Mouse (Mus musculus) liver, embryonic 14.5 days (tissue): ENCODE results near the gene Plekha1. TPM values are rescaled to one million over a fixed set of nuclear protein-coding genes. Genes with fewer than 3 reads are reported as not detected.

Source experiments
- ATAC-seq: fragments of 200-750 bp; cut with Nextera tagmentation; 2 replicates; pipeline ENCODE4 v1.8.0; 2017; ENCODE audit warnings: moderate number of reproducible peaks, mild to moderate bottlenecking, moderate library complexity; ENCODE audit not compliant: insufficient read depth
- DNase-seq, 3 experiments: peaks; one replicate each; pipeline ENCODE4 v3.0.0-alpha.2; 2012 to 2013; ENCODE audit warnings: low read depth in 3 of 3, low spot score in 3 of 3
- H3K27ac ChIP-seq: fragments of 300-500 bp; sonication (generic); 2 replicates; pipeline ENCODE4 v1.5.1; 2014; ENCODE audit warnings: moderate library complexity, mild to moderate bottlenecking, control low read depth, inconsistent platforms
- H3K27me3 ChIP-seq: fragments of 300-500 bp; sonication (generic); 2 replicates; pipeline ENCODE4 v1.6.1; 2014; ENCODE audit warnings: mild to moderate bottlenecking, low read length, moderate library complexity; ENCODE audit not compliant: control insufficient read depth, insufficient read depth
- H3K36me3 ChIP-seq: fragments of 300-500 bp; sonication (generic); replicated peaks from 2 replicates; pipeline ENCODE4 v1.6.1; 2014; ENCODE audit warnings: low read depth; ENCODE audit not compliant: control insufficient read depth, insufficient read depth
- H3K4me1 ChIP-seq, 2 experiments: fragments of 200-500 bp in 1 of 2; fragments of 300-500 bp in 1 of 2; sonication (generic) in 1 of 2; replicated peaks; 2 replicates each; pipeline ENCODE4 v1.6.1; 2012 to 2014; ENCODE audit warnings: antibody characterized with exemption in 1 of 2, inconsistent platforms in 1 of 2, low read length in 1 of 2; ENCODE audit not compliant: control insufficient read depth in 2 of 2, insufficient read depth in 2 of 2
- H3K4me2 ChIP-seq: fragments of 300-500 bp; sonication (generic); 2 replicates; pipeline ENCODE4 v1.6.1; 2014; ENCODE audit warnings: low read depth, mild to moderate bottlenecking, control low read depth, moderate library complexity
- H3K4me3 ChIP-seq, 2 experiments: fragments of 200-500 bp in 1 of 2; fragments of 300-500 bp in 1 of 2; sonication (generic) in 1 of 2; 2 replicates each; pipeline ENCODE4 v1.5.1; 2012 to 2014; ENCODE audit warnings: low read depth in 2 of 2, low read length in 2 of 2, mild to moderate bottlenecking in 2 of 2, control low read depth in 1 of 2, inconsistent platforms in 1 of 2, moderate library complexity in 1 of 2; ENCODE audit not compliant: insufficient read depth in 1 of 2
- H3K9ac ChIP-seq: fragments of 300-500 bp; sonication (generic); replicated peaks from 2 replicates; pipeline ENCODE4 v1.6.1; 2014; ENCODE audit warnings: mild to moderate bottlenecking, control low read depth, moderate library complexity
- H3K9me3 ChIP-seq: fragments of 300-500 bp; sonication (generic); 2 replicates; pipeline ENCODE4 v1.6.1; 2016; ENCODE audit warnings: low read length, mixed read lengths; ENCODE audit not compliant: control insufficient read depth
- CTCF ChIP-seq: IDR thresholded peaks from 2 replicates; pipeline ENCODE4 v1.5.1; 2016; ENCODE audit warnings: antibody characterized with exemption, low read depth, control low read depth
- EP300 ChIP-seq: IDR thresholded peaks from 2 replicates; pipeline ENCODE4 v1.6.1; 2016; ENCODE audit warnings: antibody characterized with exemption, low read depth
- WGBS: fragments of 180-500 bp; shearing (Covaris S2); extraction: QIAGEN DNeasy Blood & Tissue Kit; methylation state at CpG from one replicate; pipeline ENCODE4 v1.1.7; 2014; ENCODE audit not compliant: insufficient replicate concordance; 5-methylcytosine and 5-hydroxymethylcytosine counted together
- polyA plus RNA-seq, 2 experiments: library from polyadenylated mRNA; depleted of rRNA in 1 of 2; stranded (reverse) in 1 of 2; unstranded in 1 of 2; fragments of >200 nt; fragmentation: Nextera tagmentation in 1 of 2; extraction: Ambion mirVana in 1 of 2; gene quantifications; 2 replicates each; pipeline versions ENCODE4 v1.2.1 to v1.2.3; 2012 to 2014

The Plekha1 gene
- polyA plus RNA-seq, 2 experiments: 5.0 to 7.1 TPM

GRCm38 (mm10) chr7:130826343-130826742 lies 39.2 kb upstream of the Plekha1 start:
- H3K9ac ChIP-seq: no peak overlapping the region
- H3K27ac ChIP-seq: no peak overlapping the region
- no peaks in the 10 kb centered on the region for H3K4me1 ChIP-seq
- DNase-seq (no peak), ATAC-seq (no peak)
- H3K4me2 ChIP-seq: no peak overlapping the region
- no peaks in the 10 kb centered on the region for H3K27me3 ChIP-seq
- TF ChIP-seq EP300 (no peak), CTCF (no peak)
- 49% methylated on average over 3 of the region's 3 CpGs for WGBS
- H3K4me3 ChIP-seq: no peak overlapping the region
- no peaks in the 10 kb centered on the region for H3K36me3 ChIP-seq
- no peaks in the 10 kb centered on the region for H3K9me3 ChIP-seq

GRCm38 (mm10) chr7:130827431-130827830 lies 38.1 kb upstream of the Plekha1 start:
- no peak for ATAC-seq
- Histone ChIP-seq H3K4me3 (no peak overlapping the region), H3K9ac (no peak overlapping the region), H3K4me2 (no peak overlapping the region), H3K4me1 (no peaks in the 10 kb centered on the region), H3K27ac (no peak overlapping the region), H3K27me3 (no peaks in the 10 kb centered on the region), H3K36me3 (no peaks in the 10 kb centered on the region), H3K9me3 (no peaks in the 10 kb centered on the region)
- 40% methylated on average over 3 of the region's 3 CpGs for WGBS
- no peak for TF ChIP-seq EP300
- peak; percentile 58 for TF ChIP-seq CTCF
- no peak for DNase-seq

- WGBS: 60% methylated on average over 9 of the region's 9 CpGs
- H3K27ac ChIP-seq: no peak overlapping the region
- no peak overlapping the region for H3K9ac ChIP-seq
- H3K9me3 ChIP-seq: no peaks in the 10 kb centered on the region
- no peak for TF ChIP-seq CTCF
- no peak for TF ChIP-seq EP300
- H3K4me1 ChIP-seq: no peaks in the 10 kb centered on the region
- no peak overlapping the region for H3K4me2 ChIP-seq
- no peak for DNase-seq
- H3K4me3 ChIP-seq: no peak overlapping the region
- H3K27me3 ChIP-seq: no peaks in the 10 kb centered on the region
- no peak for ATAC-seq
- no peaks in the 10 kb centered on the region for H3K36me3 ChIP-seq
Measured at GRCm38 (mm10) chr7:130827844-130828403, 37.6 kb upstream of the Plekha1 start.

- H3K9me3 ChIP-seq: no peaks in the 10 kb centered on the region
- H3K36me3 ChIP-seq: no peaks in the 10 kb centered on the region
- no peak for ATAC-seq
- H3K27ac ChIP-seq: no peak overlapping the region
- no peak overlapping the region for H3K9ac ChIP-seq
- 55% methylated on average over 10 of the region's 10 CpGs for WGBS
- TF ChIP-seq EP300 (no peak), CTCF (no peak)
- H3K27me3 ChIP-seq: no peaks in the 10 kb centered on the region
- H3K4me2 ChIP-seq: no peak overlapping the region
- H3K4me3 ChIP-seq: no peak overlapping the region
- H3K4me1 ChIP-seq: no peaks in the 10 kb centered on the region
- DNase-seq: no peak
Measured at GRCm38 (mm10) chr7:130828475-130828874, 37.1 kb upstream of the Plekha1 start.

- H3K4me1 ChIP-seq: peaks cover 0 to 5% of the 10 kb centered on the region in 2 experiments; a peak in 1 of 4 replicates
- no peaks in the 10 kb centered on the region for H3K27me3 ChIP-seq
- no peaks in the 10 kb centered on the region for H3K9me3 ChIP-seq
- WGBS: 59% methylated on average over 5 of the region's 5 CpGs
- no peak overlapping the region for H3K4me2 ChIP-seq
- H3K4me3 ChIP-seq: no peak overlapping the region
- H3K9ac ChIP-seq: no peak overlapping the region
- TF ChIP-seq CTCF: no peak
- no peak for TF ChIP-seq EP300
- DNase-seq (no peak), ATAC-seq (no peak)
- H3K36me3 ChIP-seq: no peaks in the 10 kb centered on the region
- H3K27ac ChIP-seq: no peak overlapping the region
Measured at GRCm38 (mm10) chr7:130831586-130831985, 34.0 kb upstream of the Plekha1 start.
